Mouse (Mus musculus): Measurements from ENCODE around the gene Celsr1. TPM values are rescaled to one million over a fixed set of nuclear protein-coding genes. Genes with fewer than 3 reads are reported as not detected.

Gene Celsr1
- total and polyA plus RNA-seq, 3 experiments = not detected

GRCm38 (mm10) chr15:85859490-85860031 lies 174.0 kb downstream of the Celsr1 start, which contains the start of gene Gtse1:
Gene Gtse1 (plus strand): TSS chr15:85859745.
- DNase-seq (ENCODE audit: extremely low read depth) = peak; percentile 97
- Histone ChIP-seq H3K27ac (ENCODE audit: insufficient read depth, low read depth) (peak within 1 kb of the TSS; percentile 15), H3K9ac (ENCODE audit: insufficient read depth, low read depth) (peak within 1 kb of the TSS; percentile 83), H3K4me3 (replicated peaks in 1 of 3; ENCODE audit: low read depth in 2 of 3, low read length in 2 of 3, poor library complexity in 1 of 3) (peak within 1 kb of the TSS; percentile 80 to 86 (median 84)), H3K79me2 (replicated peaks; ENCODE audit: control insufficient read depth, extremely low read depth, insufficient read depth, poor library complexity, severe bottlenecking) (peaks cover 32% of the 10 kb centered on the region), H3K4me2 (ENCODE audit: insufficient read depth, low read depth, poor library complexity, severe bottlenecking) (peak within 1 kb of the TSS; percentile 75), H3K9me3 (replicated peaks; ENCODE audit: low read length) (no peaks in the 10 kb centered on the region), H3K36me3 (replicated peaks in 1 of 2; ENCODE audit: control insufficient read depth in 1 of 2, insufficient read depth in 1 of 2, low read length in 1 of 2) (peaks cover 27 to 47% of the 10 kb centered on the region in 2 experiments), H3K4me1 (ENCODE audit: control insufficient read depth in 1 of 2, insufficient read depth in 2 of 2) (peaks cover 3 to 33% of the 10 kb centered on the region in 2 experiments), H3K27me3 (replicated peaks) (no peaks in the 10 kb centered on the region)
- dilution Hi-C loops (cut with MboI; ENCODE audit: extremely low pct_ligation_motif_present, extremely low pct_unique_long_range_greater_than_20kb, low sequenced_read_pairs) (no loop called here), in situ Hi-C loops (cut with MboI; ENCODE audit: low pct_ligation_motif_present, low pct_unique_long_range_greater_than_20kb, low sequenced_read_pairs) (loop anchor here (5.0 kb wide), 2 partner anchors 142 to 247 kb away; no protein-coding TSS in a partner anchor)
- TF ChIP-seq E2F4 (IDR thresholded peaks at IDR 0.05; ENCODE audit: insufficient replicate concordance, low read depth, low read length) (peak; percentile 87; the same call in 1 of the 2 replicates), MXI1 (IDR thresholded peaks at IDR 0.05; ENCODE audit: low read depth, low read length) (peak; percentile 89), USF2 (conservative IDR thresholded peaks at IDR 0.05; ENCODE audit: low read depth, low read length) (no peak), JUND (conservative IDR thresholded peaks at IDR 0.05; ENCODE audit: low read depth, low read length) (no peak), HCFC1 (IDR thresholded peaks at IDR 0.05; ENCODE audit: low read depth, low read length) (peak; percentile 97), PAX5 (IDR thresholded peaks at IDR 0.05; ENCODE audit: low read length) (no peak), BHLHE40 (IDR thresholded peaks at IDR 0.05; ENCODE audit: low read depth, low read length) (0 out of 2 replicates have a peak, but pooled peaks have one; percentile 12), RAD21 (IDR thresholded peaks at IDR 0.05; ENCODE audit: low read depth, low read length) (no peak), USF1 (IDR thresholded peaks at IDR 0.05; ENCODE audit: low read depth, low read length) (no peak), NRF1 (IDR thresholded peaks at IDR 0.05; ENCODE audit: low read depth, low read length) (peak; percentile 23; the same call in 1 of the 2 replicates), CHD1 (IDR thresholded peaks at IDR 0.05; ENCODE audit: low read depth, low read length) (peak; percentile 93), ELF1 (IDR thresholded peaks at IDR 0.05; ENCODE audit: low read depth, low read length) (peak; percentile 73), MEF2A (IDR thresholded peaks at IDR 0.05; ENCODE audit: borderline replicate concordance, low read depth, low read length) (peak; percentile 28), GABPA (IDR thresholded peaks at IDR 0.05; ENCODE audit: insufficient replicate concordance, low read depth, low read length) (peak; percentile 61; the same call in 1 of the 2 replicates), POLR2AphosphoS2 (IDR thresholded peaks at IDR 0.05; ENCODE audit: low read depth, low read length) (0 out of 2 replicates have a peak, but pooled peaks have one; percentile 71), MAZ (IDR thresholded peaks at IDR 0.05; ENCODE audit: low read depth, low read length) (peak; percentile 74; the same call in 1 of the 2 replicates), MYC (IDR thresholded peaks at IDR 0.05; ENCODE audit: low read depth, low read length) (no peak), SMC3 (IDR thresholded peaks at IDR 0.05; ENCODE audit: low read depth, low read length) (no peak), ZKSCAN1 (IDR thresholded peaks at IDR 0.05; ENCODE audit: borderline replicate concordance, low read depth, low read length) (no peak), ZC3H11A (IDR thresholded peaks at IDR 0.05; ENCODE audit: low read depth, low read length) (no peak), TCF12 (IDR thresholded peaks at IDR 0.05; ENCODE audit: low read depth, low read length) (peak; percentile 80), UBTF (IDR thresholded peaks at IDR 0.05; ENCODE audit: low read depth, low read length) (no peak), ZMIZ1 (IDR thresholded peaks at IDR 0.05; ENCODE audit: low read depth, low read length) (peak; percentile 73), CHD2 (IDR thresholded peaks at IDR 0.05; ENCODE audit: low read length) (peak; percentile 78), IRF4 (IDR thresholded peaks at IDR 0.05; ENCODE audit: low read depth, low read length) (peak; percentile 69), ZNF384 (IDR thresholded peaks at IDR 0.05; ENCODE audit: low read depth, low read length) (no peak), POLR2A (IDR thresholded peaks at IDR 0.05; ENCODE audit: low read depth, low read length) (peak; percentile 82), ETS1 (conservative IDR thresholded peaks at IDR 0.05; ENCODE audit: low read depth, low read length) (peak; percentile 18; the same call in 1 of the 2 replicates), JUN (IDR thresholded peaks at IDR 0.05; ENCODE audit: insufficient read depth, low read depth, low read length) (no peak), MAX (IDR thresholded peaks at IDR 0.05; ENCODE audit: low read length) (no peak; the same call in 1 of the 2 replicates), NELFE (IDR thresholded peaks at IDR 0.05; ENCODE audit: low read depth, low read length) (peak; percentile 72), EP300 (IDR thresholded peaks at IDR 0.05; ENCODE audit: low read length) (no peak), CTCF (conservative IDR thresholded peaks at IDR 0.05 in 1 of 2, IDR thresholded peaks at IDR 0.05 in 1 of 2; ENCODE audit: low read depth in 2 of 2, low read length in 2 of 2) (no peak), TBP (conservative IDR thresholded peaks at IDR 0.05; ENCODE audit: low read depth, low read length) (peak; percentile 92), MAFK (IDR thresholded peaks at IDR 0.05; ENCODE audit: insufficient replicate concordance, low read length) (no peak), RCOR1 (conservative IDR thresholded peaks at IDR 0.05; ENCODE audit: low read depth, low read length) (0 out of 2 replicates have a peak, but pooled peaks have one; percentile 47), SIN3A (IDR thresholded peaks at IDR 0.05; ENCODE audit: low read length) (peak; percentile 99), KAT2A (IDR thresholded peaks at IDR 0.05; ENCODE audit: insufficient replicate concordance, low read length) (peak; percentile 97; the same call in 1 of the 2 replicates)
